Mouse (Mus musculus): ENCODE results near the gene Krtap17-1. TPM values are rescaled to one million over a fixed set of nuclear protein-coding genes. Genes with fewer than 3 reads are reported as not detected.

Gene Krtap17-1
- polyA plus RNA-seq (2016; fragmentation: Nextera tagmentation; extraction: Ambion mirVana): not detected in 2 replicates

DNA sequence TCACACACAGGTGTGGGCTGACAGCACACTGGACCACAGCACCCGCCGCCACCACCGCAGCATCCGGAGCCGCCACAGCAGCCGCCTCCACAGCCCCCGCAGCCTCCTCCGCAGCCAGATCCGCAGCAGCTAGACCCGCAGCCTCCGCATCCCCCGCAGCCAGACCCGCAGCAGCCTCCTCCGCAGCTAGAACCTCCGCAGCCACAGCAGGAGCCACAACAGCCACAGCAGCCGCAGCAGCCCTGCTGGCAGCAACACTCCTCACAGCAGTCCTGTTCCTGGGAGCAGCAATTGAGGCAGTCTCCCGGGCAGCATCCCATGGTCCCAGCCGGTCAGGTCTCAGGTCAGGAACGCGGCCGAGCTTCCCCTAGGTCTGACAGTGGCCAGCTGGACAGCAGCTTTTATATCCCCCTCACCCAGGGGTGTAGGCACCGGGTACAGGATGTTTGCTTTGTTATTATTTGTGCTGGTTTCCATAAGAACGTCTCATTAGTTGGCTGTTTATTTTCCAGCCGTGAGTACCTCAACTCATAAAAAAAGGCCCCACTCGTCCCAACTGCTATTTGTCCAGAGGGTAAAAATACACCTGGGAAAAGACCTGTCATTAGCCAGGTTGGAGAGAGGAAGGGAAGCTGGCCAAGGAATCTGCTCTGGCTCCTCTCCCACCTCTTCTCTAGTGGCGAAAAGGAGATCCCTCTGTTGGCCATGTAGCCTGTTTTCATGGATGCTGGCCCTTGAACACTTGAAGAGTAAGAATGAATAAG lies at the start of gene Krtap17-1:
Gene Krtap17-1, minus strand, starts transcription at position 375 of the 764 bp plus-strand sequence.
- no peak for ATAC-seq
- Histone ChIP-seq H3K4me1 (no peaks in the 10 kb centered on the region), H3K27ac (no peak within 1 kb of the TSS), H3K4me3 (no peak within 1 kb of the TSS), H3K27me3 (replicated peaks) (peaks cover 23% of the 10 kb centered on the region), H3K9ac (no peak within 1 kb of the TSS), H3K4me2 (no peak within 1 kb of the TSS), H3K36me3 (no peaks in the 10 kb centered on the region), H3K9me3 (replicated peaks) (no peaks in the 10 kb centered on the region)
- WGBS (ENCODE audit: insufficient replicate concordance): 28% methylated on average over 26 of the region's 26 CpGs

DNA sequence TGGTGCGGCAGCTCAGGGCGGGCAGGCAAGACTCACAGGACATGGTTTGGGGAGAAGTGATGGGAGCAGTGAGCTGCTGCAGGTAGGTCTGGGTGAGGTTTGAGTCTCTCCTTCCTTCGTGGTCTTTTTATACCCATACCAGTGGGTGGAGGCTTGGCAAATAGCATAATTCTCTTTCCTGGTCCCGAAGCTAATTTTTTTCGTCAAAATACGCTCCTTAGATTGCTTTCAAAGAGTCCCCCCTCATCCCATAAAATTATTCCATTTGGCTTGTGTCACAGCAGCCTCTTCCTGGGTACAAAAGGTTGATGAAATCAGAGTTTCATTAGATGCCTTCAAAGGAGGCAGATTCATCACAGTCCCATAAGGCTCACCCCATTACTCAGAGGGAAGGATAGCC lies 47.7 kb upstream of the Krtap17-1 start, which contains the start of gene Krt34:
Gene Krt34, minus strand, starts transcription at position 101 of the 400 bp plus-strand sequence.
- Histone ChIP-seq H3K4me3 (no peak within 1 kb of the TSS), H3K36me3 (no peaks in the 10 kb centered on the region), H3K27me3 (replicated peaks) (no peaks in the 10 kb centered on the region), H3K9ac (no peak within 1 kb of the TSS), H3K9me3 (replicated peaks) (no peaks in the 10 kb centered on the region), H3K4me1 (no peaks in the 10 kb centered on the region), H3K4me2 (no peak within 1 kb of the TSS), H3K27ac (no peak within 1 kb of the TSS)
- ATAC-seq: no peak
- WGBS (ENCODE audit: insufficient replicate concordance): 72% methylated on average over 6 of the region's 6 CpGs

DNA sequence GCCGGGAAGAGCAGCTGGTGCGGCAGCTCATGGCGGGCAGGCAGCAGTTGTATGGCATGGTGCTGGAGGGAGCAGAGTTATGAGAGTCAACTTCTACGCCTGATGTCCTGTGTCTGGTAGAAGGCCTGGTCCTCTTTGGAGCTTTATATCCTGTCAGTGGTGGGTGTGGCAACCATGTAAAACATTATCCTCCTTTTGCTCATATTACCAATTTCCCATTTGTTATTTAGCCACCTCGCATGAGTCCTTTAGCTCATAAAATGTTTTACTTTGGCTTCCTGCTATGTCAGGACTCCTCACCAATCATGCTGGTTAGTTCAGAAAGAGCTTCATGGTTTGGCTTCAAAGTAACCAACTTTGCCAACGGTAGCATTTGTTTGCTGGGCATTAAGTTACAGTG lies 36.0 kb upstream of the Krtap17-1 start, which contains the start of gene Krt33b:
Gene Krt33b, minus strand, starts transcription at position 101 of the 400 bp plus-strand sequence.
- H3K4me2 ChIP-seq: no peak within 1 kb of the TSS
- H3K4me3 ChIP-seq: no peak within 1 kb of the TSS
- H3K27me3 ChIP-seq (replicated peaks): no peaks in the 10 kb centered on the region
- no peaks in the 10 kb centered on the region for H3K4me1 ChIP-seq
- no peak for ATAC-seq
- no peak within 1 kb of the TSS for H3K27ac ChIP-seq
- H3K9me3 ChIP-seq (replicated peaks): no peaks in the 10 kb centered on the region
- H3K36me3 ChIP-seq: no peaks in the 10 kb centered on the region
- H3K9ac ChIP-seq: no peak within 1 kb of the TSS
- WGBS (ENCODE audit: insufficient replicate concordance): 73% methylated on average over 6 of the region's 6 CpGs

DNA sequence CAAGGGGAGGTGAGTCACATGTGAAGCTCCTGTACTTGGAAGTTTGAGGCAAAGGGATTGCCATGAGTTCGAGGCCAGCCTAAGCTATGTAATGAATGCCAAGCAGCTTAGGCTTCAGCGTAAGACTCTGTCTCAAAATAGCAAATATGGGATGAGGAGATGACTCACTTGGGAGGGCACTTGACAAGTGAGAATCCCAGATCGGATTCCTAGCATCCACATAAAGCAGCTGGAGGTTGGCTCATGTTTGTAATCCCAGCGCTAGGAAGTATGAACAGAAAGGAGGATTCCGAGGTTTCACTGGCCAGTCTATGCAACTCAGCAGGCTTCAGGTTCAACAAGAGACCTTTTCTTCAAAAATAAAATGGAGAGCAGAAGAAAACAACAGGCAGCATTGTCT lies 27.6 kb upstream of the Krtap17-1 start:
- no peak for ATAC-seq
- 70% methylated on average over 5 of the region's 5 CpGs for WGBS (ENCODE audit: insufficient replicate concordance)
- Histone ChIP-seq H3K27me3 (replicated peaks) (no peaks in the 10 kb centered on the region), H3K27ac (no peak overlapping the region), H3K4me3 (no peak overlapping the region), H3K9me3 (replicated peaks) (no peaks in the 10 kb centered on the region), H3K36me3 (no peaks in the 10 kb centered on the region), H3K4me2 (no peak overlapping the region), H3K9ac (no peak overlapping the region), H3K4me1 (no peaks in the 10 kb centered on the region)

DNA sequence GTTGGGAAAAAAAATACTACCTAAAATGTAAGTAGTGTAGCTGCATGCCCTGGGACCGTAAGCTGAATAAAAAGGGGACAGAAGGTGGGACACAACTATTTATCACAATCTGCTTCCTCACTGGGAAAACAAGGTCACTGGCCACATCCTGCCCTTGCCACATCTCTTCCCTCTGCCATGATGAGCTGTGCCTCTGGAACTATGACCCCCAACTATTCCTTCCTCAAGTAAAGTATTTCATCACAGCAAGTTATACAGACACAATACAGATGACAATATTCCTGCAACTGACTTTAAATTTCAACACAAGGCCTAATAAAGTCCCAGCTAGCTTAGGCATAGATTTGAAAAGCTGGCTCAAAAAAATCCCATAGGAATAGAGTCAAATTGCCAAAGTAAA lies 25.7 kb upstream of the Krtap17-1 start:
- Histone ChIP-seq H3K4me1 (no peaks in the 10 kb centered on the region), H3K27me3 (replicated peaks) (no peaks in the 10 kb centered on the region), H3K36me3 (no peaks in the 10 kb centered on the region), H3K4me3 (no peak overlapping the region), H3K4me2 (no peak overlapping the region), H3K9me3 (replicated peaks) (no peaks in the 10 kb centered on the region), H3K27ac (no peak overlapping the region), H3K9ac (no peak overlapping the region)
- ATAC-seq: no peak
- WGBS (ENCODE audit: insufficient replicate concordance): 57% methylated on average over 1 of the region's 1 CpGs

DNA sequence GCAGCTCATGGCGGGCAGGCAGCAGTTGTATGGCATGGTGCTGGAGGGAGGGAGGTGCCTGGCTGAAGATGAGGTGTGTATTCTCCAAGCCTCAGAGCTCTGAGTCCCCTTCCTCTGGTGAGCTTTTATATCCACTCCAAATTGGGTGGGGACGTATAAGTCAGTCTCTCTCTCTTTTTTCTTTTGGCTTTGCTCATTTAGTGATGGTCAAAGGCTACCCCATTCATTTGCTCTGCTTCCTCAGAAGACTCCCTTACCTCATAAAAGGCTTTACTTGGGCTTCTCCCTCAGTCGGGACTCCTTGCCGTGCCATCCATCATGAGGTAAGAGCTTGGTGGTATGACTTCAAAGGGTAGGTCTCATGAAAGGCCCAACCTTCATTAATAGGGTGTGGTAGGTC lies 22.3 kb upstream of the Krtap17-1 start, which contains the start of gene Krt33a:
Gene Krt33a, minus strand, starts transcription at position 101 of the 400 bp plus-strand sequence.
- no peaks in the 10 kb centered on the region for H3K9me3 ChIP-seq (replicated peaks)
- no peak within 1 kb of the TSS for H3K27ac ChIP-seq
- WGBS (ENCODE audit: insufficient replicate concordance): 54% methylated on average over 3 of the region's 4 CpGs
- H3K9ac ChIP-seq: no peak within 1 kb of the TSS
- no peak for ATAC-seq
- H3K4me2 ChIP-seq: no peak within 1 kb of the TSS
- H3K27me3 ChIP-seq (replicated peaks): no peaks in the 10 kb centered on the region
- no peaks in the 10 kb centered on the region for H3K36me3 ChIP-seq
- H3K4me3 ChIP-seq: no peak within 1 kb of the TSS
- no peaks in the 10 kb centered on the region for H3K4me1 ChIP-seq

DNA sequence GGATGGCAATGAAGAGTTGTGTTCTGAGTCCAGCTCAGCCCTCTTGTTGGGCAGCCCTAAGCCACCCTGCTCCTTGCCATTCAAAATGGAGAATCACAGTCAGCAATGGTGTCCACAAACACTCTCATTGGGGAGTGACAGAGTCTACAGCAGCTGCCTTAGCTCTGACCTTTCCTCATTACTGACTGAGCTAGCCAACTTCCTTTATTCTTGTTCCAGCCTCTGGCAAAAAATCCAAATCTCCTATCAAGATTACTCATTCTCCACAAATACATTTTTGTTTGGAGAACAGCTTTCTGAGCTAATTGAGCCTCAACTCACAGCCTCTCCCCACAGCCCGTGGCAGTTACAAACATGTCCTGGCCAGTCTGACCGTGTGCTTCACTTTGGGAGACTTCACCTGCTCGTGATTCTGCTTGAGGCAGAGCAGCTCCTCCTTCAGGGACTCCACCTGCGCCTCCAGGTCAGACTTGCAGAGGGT lies 19.9 kb upstream of the Krtap17-1 start:
- Histone ChIP-seq H3K4me3 (no peak overlapping the region), H3K36me3 (no peaks in the 10 kb centered on the region), H3K4me2 (no peak overlapping the region), H3K4me1 (no peaks in the 10 kb centered on the region), H3K27me3 (replicated peaks) (no peaks in the 10 kb centered on the region), H3K9me3 (replicated peaks) (no peaks in the 10 kb centered on the region), H3K9ac (no peak overlapping the region), H3K27ac (no peak overlapping the region)
- 48% methylated on average over 4 of the region's 4 CpGs for WGBS (ENCODE audit: insufficient replicate concordance)
- ATAC-seq: no peak

DNA sequence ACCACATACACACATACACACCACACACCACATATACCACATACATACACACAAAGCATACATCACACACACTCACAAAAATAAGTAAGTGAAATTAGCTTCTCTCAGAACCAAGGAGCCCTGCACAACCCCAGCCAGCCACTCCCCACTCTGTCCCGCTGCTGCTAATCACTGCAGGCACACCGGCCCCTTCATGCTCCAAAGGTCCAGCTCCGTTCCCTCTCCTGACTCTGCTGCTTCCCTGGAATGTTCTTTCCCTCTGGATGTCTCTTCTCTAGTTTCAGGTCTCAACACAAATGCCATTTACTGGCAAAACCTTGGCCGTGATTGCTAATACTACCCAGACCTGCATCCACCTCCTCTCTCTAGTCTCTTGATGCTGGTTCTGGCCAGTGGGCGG lies 16.9 kb upstream of the Krtap17-1 start:
- Histone ChIP-seq H3K4me2 (no peak overlapping the region), H3K9me3 (replicated peaks) (no peaks in the 10 kb centered on the region), H3K4me3 (no peak overlapping the region), H3K9ac (no peak overlapping the region), H3K27me3 (replicated peaks) (no peaks in the 10 kb centered on the region), H3K36me3 (no peaks in the 10 kb centered on the region), H3K27ac (no peak overlapping the region), H3K4me1 (no peaks in the 10 kb centered on the region)
- ATAC-seq: no peak
- 60% methylated on average over 5 of the region's 5 CpGs for WGBS (ENCODE audit: insufficient replicate concordance)

DNA sequence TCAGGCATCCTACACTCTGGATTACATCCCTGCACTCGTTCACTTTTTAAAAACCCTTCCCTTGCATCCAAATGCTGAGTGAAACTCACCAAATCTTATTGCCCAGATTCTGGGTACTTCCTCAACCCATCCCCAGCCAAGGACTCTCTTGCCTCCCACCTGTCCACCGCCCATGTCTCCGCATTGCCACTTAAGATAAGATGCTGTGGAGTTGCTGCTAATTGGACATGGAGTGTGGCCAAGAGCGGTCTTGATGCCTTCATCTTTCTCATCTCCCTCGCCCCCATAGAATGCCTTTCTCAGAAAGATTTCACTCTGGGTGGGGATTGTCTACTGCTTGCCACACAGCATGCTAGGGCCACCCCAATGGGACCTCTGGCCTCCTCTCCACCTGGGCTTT lies 14.5 kb upstream of the Krtap17-1 start:
- Histone ChIP-seq H3K36me3 (no peaks in the 10 kb centered on the region), H3K4me1 (no peaks in the 10 kb centered on the region), H3K27ac (no peak overlapping the region), H3K9me3 (replicated peaks) (no peaks in the 10 kb centered on the region), H3K4me3 (no peak overlapping the region), H3K4me2 (no peak overlapping the region), H3K27me3 (replicated peaks) (no peaks in the 10 kb centered on the region), H3K9ac (no peak overlapping the region)
- ATAC-seq: no peak
- 68% methylated on average over 5 of the region's 5 CpGs for whole genome bisulfite sequencing (ENCODE audit: insufficient replicate concordance)

DNA sequence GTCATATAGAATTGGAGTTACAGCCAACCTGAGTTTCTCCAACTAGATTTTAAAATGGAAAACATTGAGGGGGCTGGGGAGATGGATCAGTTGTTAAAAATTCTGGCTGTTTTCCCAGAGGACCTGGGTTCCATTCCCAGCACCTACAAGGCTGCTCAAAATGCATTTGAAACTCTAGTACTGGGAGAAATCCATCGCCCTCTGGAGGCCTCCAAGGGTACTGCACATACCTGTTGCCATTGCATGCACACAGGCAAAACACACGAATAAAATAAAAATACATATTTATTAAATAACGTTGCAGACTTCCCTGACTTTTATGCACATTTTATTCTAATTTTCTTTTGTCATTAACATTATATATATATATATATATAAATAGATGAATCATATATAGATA lies 12.8 kb upstream of the Krtap17-1 start:
- WGBS (ENCODE audit: insufficient replicate concordance): 48% methylated on average over 3 of the region's 3 CpGs

DNA sequence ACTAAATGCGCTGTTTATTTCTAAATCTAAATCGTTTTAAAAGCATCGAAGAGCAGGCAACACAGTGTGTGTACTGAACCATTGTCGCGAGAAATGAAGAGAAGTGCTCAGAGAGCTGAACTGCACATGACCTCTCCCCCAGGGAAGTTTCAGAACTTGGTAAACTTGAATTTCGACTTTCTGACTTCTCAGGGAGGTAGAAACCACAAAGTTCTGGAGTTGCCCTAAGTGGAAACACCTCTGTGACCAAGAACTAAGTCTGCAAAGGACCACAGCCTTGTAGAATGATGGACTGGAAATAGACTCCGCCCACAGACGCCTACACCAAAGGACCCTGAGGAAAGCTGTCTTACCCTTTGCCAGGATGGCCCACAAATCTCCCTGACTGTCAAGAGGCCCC lies 12.1 kb upstream of the Krtap17-1 start:
- H3K4me2 ChIP-seq: no peak overlapping the region
- H3K9ac ChIP-seq: no peak overlapping the region
- no peaks in the 10 kb centered on the region for H3K27me3 ChIP-seq (replicated peaks)
- ATAC-seq: no peak
- WGBS (ENCODE audit: insufficient replicate concordance): 72% methylated on average over 8 of the region's 8 CpGs
- H3K9me3 ChIP-seq (replicated peaks): no peaks in the 10 kb centered on the region
- no peaks in the 10 kb centered on the region for H3K36me3 ChIP-seq
- H3K4me1 ChIP-seq: no peaks in the 10 kb centered on the region
- H3K27ac ChIP-seq: no peak overlapping the region
- no peak overlapping the region for H3K4me3 ChIP-seq

More for the DNA sequence above, 12.8 kb upstream of the Krtap17-1 start:
- no peaks in the 10 kb centered on the region for H3K27me3 ChIP-seq (replicated peaks)
- ATAC-seq: no peak
- H3K4me3 ChIP-seq: no peak overlapping the region
- no peaks in the 10 kb centered on the region for H3K9me3 ChIP-seq (replicated peaks)
- no peak overlapping the region for H3K4me2 ChIP-seq
- no peak overlapping the region for H3K9ac ChIP-seq
- no peak overlapping the region for H3K27ac ChIP-seq
- no peaks in the 10 kb centered on the region for H3K36me3 ChIP-seq
- H3K4me1 ChIP-seq: no peaks in the 10 kb centered on the region

DNA sequence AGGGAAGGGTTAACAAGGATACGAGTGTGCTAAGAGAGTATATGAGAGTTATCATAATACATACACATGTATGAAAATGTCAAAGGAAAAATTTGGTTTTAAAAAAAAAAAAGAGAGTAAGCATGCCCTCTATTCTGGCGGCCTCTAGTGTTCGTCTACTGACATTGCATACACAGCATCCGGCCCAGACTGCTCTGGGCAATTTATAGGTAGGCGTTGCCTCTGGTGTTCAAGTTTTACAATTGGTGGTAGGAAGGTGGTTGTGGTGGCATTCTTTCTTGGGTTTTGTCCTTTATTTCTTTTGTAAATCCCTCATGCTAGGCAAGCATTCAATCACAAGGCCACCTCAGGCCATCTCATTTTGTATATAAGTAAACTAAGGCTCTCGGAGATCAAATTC lies 11.1 kb upstream of the Krtap17-1 start:
- Histone ChIP-seq H3K9ac (no peak overlapping the region), H3K4me1 (no peaks in the 10 kb centered on the region), H3K4me3 (no peak overlapping the region), H3K9me3 (replicated peaks) (no peaks in the 10 kb centered on the region), H3K27ac (no peak overlapping the region), H3K27me3 (replicated peaks) (no peaks in the 10 kb centered on the region), H3K36me3 (no peaks in the 10 kb centered on the region), H3K4me2 (no peak overlapping the region)
- 23% methylated on average over 6 of the region's 6 CpGs for WGBS (ENCODE audit: insufficient replicate concordance)
- no peak for ATAC-seq
